Mouse (Mus musculus) forebrain, embryonic 10.5 days (tissue): Measurements from ENCODE around the gene Ptp4a2. TPM values are rescaled to one million over a fixed set of nuclear protein-coding genes. Genes with fewer than 3 reads are reported as not detected.

Source experiments
- DNase-seq: peaks from one replicate; pipeline ENCODE4 v3.0.0-alpha.2; 2017; ENCODE audit warnings: low spot score; ENCODE audit errors: extremely low spot score
- H3K27ac ChIP-seq: fragments of 300-500 bp; sonication (generic); 2 replicates; pipeline ENCODE4 v1.5.1; 2016; ENCODE audit warnings: mild to moderate bottlenecking
- H3K27me3 ChIP-seq: fragments of 300-500 bp; sonication (generic); 2 replicates; pipeline ENCODE4 v1.6.1; 2016; ENCODE audit warnings: mild to moderate bottlenecking; ENCODE audit not compliant: poor library complexity, severe bottlenecking
- H3K36me3 ChIP-seq: fragments of 300-500 bp; sonication (generic); replicated peaks from 2 replicates; pipeline ENCODE4 v1.6.1; 2016; ENCODE audit warnings: mild to moderate bottlenecking, moderate library complexity
- H3K4me1 ChIP-seq: fragments of 300-500 bp; sonication (generic); 2 replicates; pipeline ENCODE4 v1.6.1; 2016
- H3K4me3 ChIP-seq: fragments of 300-500 bp; sonication (generic); 2 replicates; pipeline ENCODE4 v1.5.1; 2016; ENCODE audit warnings: mild to moderate bottlenecking, moderate library complexity
- H3K9me3 ChIP-seq: fragments of 300-500 bp; sonication (generic); 2 replicates; pipeline ENCODE4 v1.6.1; 2016; ENCODE audit warnings: mild to moderate bottlenecking, moderate library complexity
- WGBS: fragments of 180-500 bp; shearing (Covaris S2); methylation state at CpG from one replicate; pipeline ENCODE4 v1.1.7; 2016; 5-methylcytosine and 5-hydroxymethylcytosine counted together
- polyA plus RNA-seq: library from polyadenylated mRNA; unstranded; fragments of >200 nt; fragmentation: Nextera tagmentation; extraction: Ambion mirVana; gene quantifications from 2 replicates; pipeline ENCODE4 v1.2.1, GENCODE M21; 2016

Ptp4a2 gene
- polyA plus RNA-seq, 1 experiment from 2014 or later: 328 TPM

GRCm38 (mm10) chr4:129830343-129830944 lies 19.4 kb downstream of the Ptp4a2 start:
- no peak for DNase-seq
- Histone ChIP-seq H3K27ac (no peak overlapping the region), H3K9me3 (no peaks in the 10 kb centered on the region), H3K27me3 (no peaks in the 10 kb centered on the region), H3K4me3 (no peak overlapping the region), H3K4me1 (0 out of 2 replicates have a peak, but pooled peaks cover 3% of the 10 kb centered on the region), H3K36me3 (peaks cover 20% of the 10 kb centered on the region; the same call in 1 of the 2 replicates)
- 94% methylated on average over 8 of the region's 8 CpGs for WGBS

GRCm38 (mm10) chr4:129834581-129834980 lies 23.6 kb downstream of the Ptp4a2 start:
- Histone ChIP-seq H3K4me1 (no peaks in the 10 kb centered on the region), H3K9me3 (no peaks in the 10 kb centered on the region), H3K27ac (no peak overlapping the region), H3K4me3 (no peak overlapping the region), H3K27me3 (no peaks in the 10 kb centered on the region), H3K36me3 (peaks cover 16% of the 10 kb centered on the region)
- DNase-seq: no peak
- 92% methylated on average over 6 of the region's 6 CpGs for WGBS

- H3K36me3 ChIP-seq: peaks cover 23% of the 10 kb centered on the region
- WGBS: 94% methylated on average over 7 of the region's 7 CpGs
- DNase-seq: no peak
- no peak overlapping the region for H3K4me3 ChIP-seq
- no peak overlapping the region for H3K27ac ChIP-seq
- H3K9me3 ChIP-seq: no peaks in the 10 kb centered on the region
- H3K4me1 ChIP-seq: no peaks in the 10 kb centered on the region
- no peaks in the 10 kb centered on the region for H3K27me3 ChIP-seq
Measured at GRCm38 (mm10) chr4:129835296-129835695, 24.3 kb downstream of the Ptp4a2 start.

- no peak for DNase-seq
- Histone ChIP-seq H3K4me3 (no peak overlapping the region), H3K27ac (no peak overlapping the region), H3K9me3 (no peaks in the 10 kb centered on the region), H3K4me1 (no peaks in the 10 kb centered on the region), H3K36me3 (peaks cover 70% of the 10 kb centered on the region), H3K27me3 (no peaks in the 10 kb centered on the region)
- WGBS: 93% methylated on average over 7 of the region's 7 CpGs
Measured at GRCm38 (mm10) chr4:129839866-129840555, 29.0 kb downstream of the Ptp4a2 start.

- H3K27me3 ChIP-seq: no peaks in the 10 kb centered on the region
- no peak overlapping the region for H3K27ac ChIP-seq
- WGBS: 91% methylated on average over 9 of the region's 9 CpGs
- no peaks in the 10 kb centered on the region for H3K4me1 ChIP-seq
- DNase-seq: no peak
- H3K36me3 ChIP-seq: peaks cover 99% of the 10 kb centered on the region
- H3K4me3 ChIP-seq: no peak overlapping the region
- no peaks in the 10 kb centered on the region for H3K9me3 ChIP-seq
Measured at GRCm38 (mm10) chr4:129846823-129847222, 35.8 kb downstream of the Ptp4a2 start.

GRCm38 (mm10) chr4:129850491-129850890 lies 39.5 kb downstream of the Ptp4a2 start:
- Histone ChIP-seq H3K9me3 (no peaks in the 10 kb centered on the region), H3K27me3 (no peaks in the 10 kb centered on the region), H3K4me3 (no peak overlapping the region), H3K36me3 (peaks cover 74% of the 10 kb centered on the region), H3K4me1 (no peaks in the 10 kb centered on the region), H3K27ac (no peak overlapping the region)
- DNase-seq: no peak
- WGBS: 72% methylated on average over 2 of the region's 2 CpGs

- DNase-seq: no peak
- no peaks in the 10 kb centered on the region for H3K27me3 ChIP-seq
- no peaks in the 10 kb centered on the region for H3K4me1 ChIP-seq
- no peak overlapping the region for H3K4me3 ChIP-seq
- WGBS: 92% methylated on average over 3 of the region's 3 CpGs
- H3K9me3 ChIP-seq: no peaks in the 10 kb centered on the region
- no peak overlapping the region for H3K27ac ChIP-seq
- H3K36me3 ChIP-seq: peaks cover 61% of the 10 kb centered on the region
Measured at GRCm38 (mm10) chr4:129851861-129852260, 40.8 kb downstream of the Ptp4a2 start.

- no peak for DNase-seq
- Histone ChIP-seq H3K4me1 (no peaks in the 10 kb centered on the region), H3K4me3 (no peak overlapping the region), H3K36me3 (peaks cover 49% of the 10 kb centered on the region), H3K27me3 (no peaks in the 10 kb centered on the region), H3K9me3 (no peaks in the 10 kb centered on the region), H3K27ac (no peak overlapping the region)
- 86% methylated on average over 2 of the region's 2 CpGs for WGBS
Measured at GRCm38 (mm10) chr4:129853053-129853452, 42.0 kb downstream of the Ptp4a2 start.

- Histone ChIP-seq H3K9me3 (no peaks in the 10 kb centered on the region), H3K4me1 (no peaks in the 10 kb centered on the region), H3K4me3 (no peak overlapping the region), H3K36me3 (peaks cover 39% of the 10 kb centered on the region), H3K27me3 (no peaks in the 10 kb centered on the region), H3K27ac (no peak overlapping the region)
- DNase-seq: no peak
- WGBS: 96% methylated on average over 3 of the region's 3 CpGs
Measured at GRCm38 (mm10) chr4:129853996-129854395, 43.0 kb downstream of the Ptp4a2 start.

- 90% methylated on average over 3 of the region's 3 CpGs for WGBS
- Histone ChIP-seq H3K27me3 (no peaks in the 10 kb centered on the region), H3K36me3 (peaks cover 33% of the 10 kb centered on the region), H3K27ac (no peak overlapping the region), H3K4me3 (no peak overlapping the region), H3K9me3 (no peaks in the 10 kb centered on the region), H3K4me1 (no peaks in the 10 kb centered on the region)
- no peak for DNase-seq
Measured at GRCm38 (mm10) chr4:129854615-129855014, 43.6 kb downstream of the Ptp4a2 start.

GRCm38 (mm10) chr4:129855051-129855970 lies 44.3 kb downstream of the Ptp4a2 start:
- Histone ChIP-seq H3K4me1 (no peaks in the 10 kb centered on the region), H3K36me3 (peaks cover 26% of the 10 kb centered on the region), H3K27ac (no peak overlapping the region), H3K9me3 (no peaks in the 10 kb centered on the region), H3K27me3 (no peaks in the 10 kb centered on the region), H3K4me3 (no peak overlapping the region)
- no peak for DNase-seq
- 84% methylated on average over 16 of the region's 16 CpGs for WGBS

GRCm38 (mm10) chr4:129860456-129860855 lies 49.4 kb downstream of the Ptp4a2 start:
- no peak overlapping the region for H3K27ac ChIP-seq
- no peaks in the 10 kb centered on the region for H3K4me1 ChIP-seq
- DNase-seq: no peak
- H3K4me3 ChIP-seq: no peak overlapping the region
- no peaks in the 10 kb centered on the region for H3K27me3 ChIP-seq
- no peaks in the 10 kb centered on the region for H3K9me3 ChIP-seq
- H3K36me3 ChIP-seq: no peaks in the 10 kb centered on the region
- WGBS: 96% methylated on average over 9 of the region's 9 CpGs

GRCm38 (mm10) chr4:129861400-129861799 lies 50.4 kb downstream of the Ptp4a2 start:
- Histone ChIP-seq H3K4me1 (no peaks in the 10 kb centered on the region), H3K4me3 (no peak overlapping the region), H3K36me3 (no peaks in the 10 kb centered on the region), H3K27ac (no peak overlapping the region), H3K9me3 (0 out of 2 replicates have a peak, but pooled peaks cover 3% of the 10 kb centered on the region), H3K27me3 (no peaks in the 10 kb centered on the region)
- WGBS: 86% methylated on average over 8 of the region's 8 CpGs
- no peak for DNase-seq
